Comparison of ENCODE assay signal across 14 mouse cellular contexts in genomic region chr7:119270826-119271420, GRCm38 (mm10).
DNase-seq lines count a peak whose midpoint lies in the region; ATAC-seq and TF ChIP-seq lines count a peak whose summit lies in the region.
"Had no signal": no experiment of that assay in that cellular context is flagged by ENCODE, and none has a peak within 500 bp of the region (broad histone marks: within the 10 kb centered on the region; RNA-seq: fewer than 3 reads in every experiment).

No protein-coding gene starts in this region.

- H3K27me3 ChIP-seq in hindbrain, embryonic 15.5 days = no peaks in the 10 kb centered on the region
- no peaks in the 10 kb centered on the region for H3K27me3 ChIP-seq in hindbrain, embryonic 10.5 days (ENCODE audit: insufficient read depth, poor library complexity, severe bottlenecking)
- no peaks in the 10 kb centered on the region for H3K27me3 ChIP-seq in hindbrain, postnatal 0 days (ENCODE audit: insufficient read depth, low read length)
- H3K27me3 ChIP-seq in midbrain, embryonic 15.5 days (replicated peaks) = no peaks in the 10 kb centered on the region

- TF ChIP-seq CTCF in brain, embryonic 14.5 days (IDR thresholded peaks at IDR 0.05; ENCODE audit: borderline replicate concordance, extremely low read depth, insufficient read depth, insufficient read length) = no peak
- no peak for TF ChIP-seq CTCF in hindbrain, postnatal 0 days (IDR thresholded peaks at IDR 0.05; ENCODE audit: low read depth)

- no peaks in the 10 kb centered on the region for H3K9me3 ChIP-seq in hindbrain, embryonic 15.5 days
- H3K9me3 ChIP-seq in hindbrain, embryonic 10.5 days = no peaks in the 10 kb centered on the region
- H3K9me3 ChIP-seq in hindbrain, postnatal 0 days (ENCODE audit: low read length) = no peaks in the 10 kb centered on the region
- H3K9me3 ChIP-seq in midbrain, embryonic 15.5 days = no peaks in the 10 kb centered on the region
- H3K9me3 ChIP-seq: embryonic facial prominence, embryonic 10.5 days; forebrain, embryonic 10.5 days had no signal

- TF ChIP-seq POLR2A in brain, embryonic 14.5 days (IDR thresholded peaks at IDR 0.05; ENCODE audit: borderline replicate concordance, extremely low read depth, insufficient read depth, insufficient read length, poor library complexity, severe bottlenecking) = no peak

- H3K27ac ChIP-seq in hindbrain, embryonic 15.5 days (replicated peaks) = peak overlapping the region; percentile 69; the same call in 1 of the 2 replicates
- H3K27ac ChIP-seq in hindbrain, embryonic 10.5 days = no peak overlapping the region
- no peak overlapping the region for H3K27ac ChIP-seq in hindbrain, postnatal 0 days
- peak overlapping the region; percentile 42; the same call in 1 of the 2 replicates for H3K27ac ChIP-seq in midbrain, embryonic 15.5 days
- H3K27ac ChIP-seq: embryonic facial prominence, embryonic 10.5 days; forebrain, embryonic 10.5 days had no signal

- no peak for DNase-seq in hindbrain, embryonic 10.5 days (ENCODE audit: low spot score)
- peak; percentile 50 for DNase-seq in brain, embryonic 14.5 days (ENCODE audit: low read depth)
- DNase-seq in hindbrain, postnatal 0 days (ENCODE audit: low spot score) = peak; percentile 42
- no peak for DNase-seq in cerebellum, postnatal 36 days
- DNase-seq in right cerebral cortex, postnatal 10 days (ENCODE audit: low spot score in 2 of 2) = no peak
- DNase-seq: cerebellum, adult 2 months; kidney, postnatal 36 days; lung, postnatal 14 days; thymus, adult 2 months had no signal

- H3K4me2 ChIP-seq in hindbrain, embryonic 15.5 days = no peak overlapping the region
- no peak overlapping the region for H3K4me2 ChIP-seq in hindbrain, postnatal 0 days (ENCODE audit: low read depth, low read length)
- H3K4me2 ChIP-seq in midbrain, embryonic 15.5 days = no peak overlapping the region

- H3K4me3 ChIP-seq in hindbrain, embryonic 15.5 days = no peak overlapping the region
- no peak overlapping the region for H3K4me3 ChIP-seq in hindbrain, embryonic 10.5 days
- H3K4me3 ChIP-seq in hindbrain, postnatal 0 days (ENCODE audit: low read length) = no peak overlapping the region
- no peak overlapping the region for H3K4me3 ChIP-seq in midbrain, embryonic 15.5 days
- H3K4me3 ChIP-seq: embryonic facial prominence, embryonic 10.5 days; forebrain, embryonic 10.5 days had no signal

- no peaks in the 10 kb centered on the region for H3K36me3 ChIP-seq in hindbrain, embryonic 15.5 days
- H3K36me3 ChIP-seq in hindbrain, embryonic 10.5 days = no peaks in the 10 kb centered on the region
- no peaks in the 10 kb centered on the region for H3K36me3 ChIP-seq in hindbrain, postnatal 0 days (ENCODE audit: insufficient read depth, low read length)
- no peaks in the 10 kb centered on the region for H3K36me3 ChIP-seq in midbrain, embryonic 15.5 days (replicated peaks)
- H3K36me3 ChIP-seq: embryonic facial prominence, embryonic 10.5 days; forebrain, embryonic 10.5 days had no signal

- no peak overlapping the region for H3K9ac ChIP-seq in hindbrain, embryonic 15.5 days
- H3K9ac ChIP-seq in hindbrain, postnatal 0 days (replicated peaks; ENCODE audit: low read length) = no peak overlapping the region
- no peak overlapping the region for H3K9ac ChIP-seq in midbrain, embryonic 15.5 days

- no peak; the same call in 1 of the 2 replicates for ATAC-seq in hindbrain, embryonic 15.5 days (ENCODE audit: low FRiP score, low read depth)
- no peak for ATAC-seq in hindbrain, postnatal 0 days
- peak; percentile 66 for ATAC-seq in midbrain, embryonic 15.5 days (replicated peaks)
- ATAC-seq: CD4-positive, CD25-positive, alpha-beta regulatory T cell, adult 4 months had no signal

- 38% methylated on average over 8 of the region's 8 CpGs for WGBS in hindbrain, embryonic 15.5 days
- WGBS in hindbrain, embryonic 10.5 days = 70% methylated on average over 8 of the region's 8 CpGs
- WGBS in hindbrain, postnatal 0 days = 33% methylated on average over 8 of the region's 8 CpGs
- 34% methylated on average over 8 of the region's 8 CpGs for WGBS in midbrain, embryonic 15.5 days

- H3K4me1 ChIP-seq in hindbrain, embryonic 15.5 days (replicated peaks) = peaks cover 6% of the 10 kb centered on the region; the same call in 1 of the 2 replicates
- H3K4me1 ChIP-seq in hindbrain, embryonic 10.5 days (replicated peaks) = 0 out of 2 replicates have a peak, but pooled peaks cover 4% of the 10 kb centered on the region
- no peaks in the 10 kb centered on the region for H3K4me1 ChIP-seq in hindbrain, postnatal 0 days (ENCODE audit: insufficient read depth, low read length)
- H3K4me1 ChIP-seq in midbrain, embryonic 15.5 days = 0 out of 2 replicates have a peak, but pooled peaks cover 9% of the 10 kb centered on the region
- H3K4me1 ChIP-seq: embryonic facial prominence, embryonic 10.5 days had no signal

Comparison
In these comparisons a context has a peak if more than half of its experiments do, and no peak if none do; other contexts are left out.
1. H3K27ac ChIP-seq: peak in hindbrain, embryonic 15.5 days (single experiment) and midbrain, embryonic 15.5 days (single experiment); none in hindbrain, embryonic 10.5 days (single experiment) and hindbrain, postnatal 0 days (single experiment).
2. DNase-seq: peak in brain, embryonic 14.5 days (single experiment) and hindbrain, postnatal 0 days (single experiment); none in hindbrain, embryonic 10.5 days (single experiment), cerebellum, postnatal 36 days (0 of 2) and right cerebral cortex, postnatal 10 days (0 of 2).